Mouse (Mus musculus): ENCODE data around the gene Ltbp1. TPM values are rescaled to one million over a fixed set of nuclear protein-coding genes. Genes with fewer than 3 reads are reported as not detected.

The Ltbp1 gene
- polyA plus RNA-seq, 1 experiment = 12.2 TPM

- Histone ChIP-seq H3K4me1 (ENCODE audit: control insufficient read depth, insufficient read depth, insufficient read length, low read length) (no peaks in the 10 kb centered on the region), H3K4me3 (ENCODE audit: low read depth, low read length) (no peak overlapping the region), H3K27ac (ENCODE audit: insufficient read depth, low read depth, low read length) (no peak overlapping the region), H3K36me3 (ENCODE audit: control insufficient read depth, insufficient read depth, low read length) (no peaks in the 10 kb centered on the region), H3K27me3 (ENCODE audit: control insufficient read depth, insufficient read depth, low read length) (no peaks in the 10 kb centered on the region)
- TF ChIP-seq CTCF (IDR thresholded peaks at IDR 0.05; ENCODE audit: extremely low read depth, insufficient read length, insufficient replicate concordance, low read depth, low read length) (no peak), POLR2A (IDR thresholded peaks at IDR 0.05; ENCODE audit: low read depth, low read length) (no peak)
- WGBS = 23% methylated on average over 3 of the region's 3 CpGs
Observed at GRCm38 (mm10) chr17:75093563-75093962, 88.2 kb downstream of the Ltbp1 start.

- WGBS = 84% methylated on average over 9 of the region's 9 CpGs
Observed at GRCm38 (mm10) chr17:75094591-75094990, 89.2 kb downstream of the Ltbp1 start.

GRCm38 (mm10) chr17:75096727-75097126, 91.4 kb downstream of the Ltbp1 start:
- 79% methylated on average over 7 of the region's 7 CpGs for WGBS

More at GRCm38 (mm10) chr17:75094591-75094990, 89.2 kb downstream of the Ltbp1 start:
- Histone ChIP-seq H3K36me3 (ENCODE audit: control insufficient read depth, insufficient read depth, low read length) (no peaks in the 10 kb centered on the region), H3K4me1 (ENCODE audit: control insufficient read depth, insufficient read depth, insufficient read length, low read length) (no peaks in the 10 kb centered on the region), H3K4me3 (ENCODE audit: low read depth, low read length) (no peak overlapping the region), H3K27ac (ENCODE audit: insufficient read depth, low read depth, low read length) (no peak overlapping the region), H3K27me3 (ENCODE audit: control insufficient read depth, insufficient read depth, low read length) (no peaks in the 10 kb centered on the region)
- TF ChIP-seq CTCF (IDR thresholded peaks at IDR 0.05; ENCODE audit: extremely low read depth, insufficient read length, insufficient replicate concordance, low read depth, low read length) (no peak), POLR2A (IDR thresholded peaks at IDR 0.05; ENCODE audit: low read depth, low read length) (no peak)

GRCm38 (mm10) chr17:75097367-75097766, 92.0 kb downstream of the Ltbp1 start:
- WGBS = 61% methylated on average over 3 of the region's 3 CpGs
- Histone ChIP-seq H3K36me3 (ENCODE audit: control insufficient read depth, insufficient read depth, low read length) (no peaks in the 10 kb centered on the region), H3K27ac (ENCODE audit: insufficient read depth, low read depth, low read length) (no peak overlapping the region), H3K4me1 (ENCODE audit: control insufficient read depth, insufficient read depth, insufficient read length, low read length) (no peaks in the 10 kb centered on the region), H3K4me3 (ENCODE audit: low read depth, low read length) (no peak overlapping the region), H3K27me3 (ENCODE audit: control insufficient read depth, insufficient read depth, low read length) (no peaks in the 10 kb centered on the region)
- TF ChIP-seq CTCF (IDR thresholded peaks at IDR 0.05; ENCODE audit: extremely low read depth, insufficient read length, insufficient replicate concordance, low read depth, low read length) (no peak), POLR2A (IDR thresholded peaks at IDR 0.05; ENCODE audit: low read depth, low read length) (no peak)

More at GRCm38 (mm10) chr17:75096727-75097126, 91.4 kb downstream of the Ltbp1 start:
- Histone ChIP-seq H3K36me3 (ENCODE audit: control insufficient read depth, insufficient read depth, low read length) (no peaks in the 10 kb centered on the region), H3K27me3 (ENCODE audit: control insufficient read depth, insufficient read depth, low read length) (no peaks in the 10 kb centered on the region), H3K27ac (ENCODE audit: insufficient read depth, low read depth, low read length) (no peak overlapping the region), H3K4me1 (ENCODE audit: control insufficient read depth, insufficient read depth, insufficient read length, low read length) (no peaks in the 10 kb centered on the region), H3K4me3 (ENCODE audit: low read depth, low read length) (no peak overlapping the region)
- TF ChIP-seq CTCF (IDR thresholded peaks at IDR 0.05; ENCODE audit: extremely low read depth, insufficient read length, insufficient replicate concordance, low read depth, low read length) (no peak), POLR2A (IDR thresholded peaks at IDR 0.05; ENCODE audit: low read depth, low read length) (no peak)

- H3K27me3 ChIP-seq (ENCODE audit: control insufficient read depth, insufficient read depth, low read length) = no peaks in the 10 kb centered on the region
- no peaks in the 10 kb centered on the region for H3K36me3 ChIP-seq (ENCODE audit: control insufficient read depth, insufficient read depth, low read length)
- WGBS = 76% methylated on average over 4 of the region's 4 CpGs
- H3K27ac ChIP-seq (ENCODE audit: insufficient read depth, low read depth, low read length) = no peak overlapping the region
- H3K4me1 ChIP-seq (ENCODE audit: control insufficient read depth, insufficient read depth, insufficient read length, low read length) = no peaks in the 10 kb centered on the region
- TF ChIP-seq POLR2A (IDR thresholded peaks at IDR 0.05; ENCODE audit: low read depth, low read length) = no peak
- TF ChIP-seq CTCF (IDR thresholded peaks at IDR 0.05; ENCODE audit: extremely low read depth, insufficient read length, insufficient replicate concordance, low read depth, low read length) = no peak
- no peak overlapping the region for H3K4me3 ChIP-seq (ENCODE audit: low read depth, low read length)
Observed at GRCm38 (mm10) chr17:75101215-75101614, 95.8 kb downstream of the Ltbp1 start.

- no peak for TF ChIP-seq CTCF (IDR thresholded peaks at IDR 0.05; ENCODE audit: extremely low read depth, insufficient read length, insufficient replicate concordance, low read depth, low read length)
- no peak for TF ChIP-seq POLR2A (IDR thresholded peaks at IDR 0.05; ENCODE audit: low read depth, low read length)
- no peak overlapping the region for H3K4me3 ChIP-seq (ENCODE audit: low read depth, low read length)
- 86% methylated on average over 8 of the region's 8 CpGs for WGBS
Observed at GRCm38 (mm10) chr17:75101994-75102393, 96.6 kb downstream of the Ltbp1 start.

GRCm38 (mm10) chr17:75107412-75107811, 102.0 kb downstream of the Ltbp1 start:
- WGBS = 82% methylated on average over 7 of the region's 7 CpGs
- Histone ChIP-seq H3K4me1 (ENCODE audit: control insufficient read depth, insufficient read depth, insufficient read length, low read length) (no peaks in the 10 kb centered on the region), H3K36me3 (ENCODE audit: control insufficient read depth, insufficient read depth, low read length) (no peaks in the 10 kb centered on the region), H3K27me3 (ENCODE audit: control insufficient read depth, insufficient read depth, low read length) (no peaks in the 10 kb centered on the region), H3K4me3 (ENCODE audit: low read depth, low read length) (no peak overlapping the region), H3K27ac (ENCODE audit: insufficient read depth, low read depth, low read length) (no peak overlapping the region)
- TF ChIP-seq CTCF (IDR thresholded peaks at IDR 0.05; ENCODE audit: extremely low read depth, insufficient read length, insufficient replicate concordance, low read depth, low read length) = no peak
- TF ChIP-seq POLR2A (IDR thresholded peaks at IDR 0.05; ENCODE audit: low read depth, low read length) = no peak

More at GRCm38 (mm10) chr17:75101994-75102393, 96.6 kb downstream of the Ltbp1 start:
- Histone ChIP-seq H3K27me3 (ENCODE audit: control insufficient read depth, insufficient read depth, low read length) (no peaks in the 10 kb centered on the region), H3K4me1 (ENCODE audit: control insufficient read depth, insufficient read depth, insufficient read length, low read length) (no peaks in the 10 kb centered on the region), H3K27ac (ENCODE audit: insufficient read depth, low read depth, low read length) (no peak overlapping the region), H3K36me3 (ENCODE audit: control insufficient read depth, insufficient read depth, low read length) (no peaks in the 10 kb centered on the region)
